Mouse (Mus musculus): Measurements from ENCODE around the gene Olfr642.

Olfr642 gene

DNA sequence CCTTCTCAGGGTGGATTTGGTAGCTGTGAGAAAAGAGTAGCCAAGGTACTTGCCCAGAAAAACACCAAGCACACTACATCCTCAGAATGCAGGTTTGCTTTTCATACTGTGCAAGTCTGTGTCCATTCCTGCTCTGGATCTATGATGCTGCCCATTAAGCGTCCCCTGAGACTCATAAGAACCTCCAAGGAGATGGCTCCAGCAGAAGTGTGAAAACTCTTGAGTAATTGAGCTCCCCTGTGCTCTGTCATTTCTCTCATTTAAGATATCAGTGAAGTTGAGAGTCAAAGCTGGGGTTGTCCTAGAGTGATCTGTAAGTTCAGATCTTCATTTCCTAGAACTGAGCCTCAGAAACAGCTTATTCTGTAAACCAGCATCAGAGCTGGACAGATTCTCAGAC, at the start of gene Olfr642:
Gene Olfr642, minus strand, starts transcription at position 101 of the 400 bp plus-strand sequence.
- DNase-seq = no peak

DNA sequence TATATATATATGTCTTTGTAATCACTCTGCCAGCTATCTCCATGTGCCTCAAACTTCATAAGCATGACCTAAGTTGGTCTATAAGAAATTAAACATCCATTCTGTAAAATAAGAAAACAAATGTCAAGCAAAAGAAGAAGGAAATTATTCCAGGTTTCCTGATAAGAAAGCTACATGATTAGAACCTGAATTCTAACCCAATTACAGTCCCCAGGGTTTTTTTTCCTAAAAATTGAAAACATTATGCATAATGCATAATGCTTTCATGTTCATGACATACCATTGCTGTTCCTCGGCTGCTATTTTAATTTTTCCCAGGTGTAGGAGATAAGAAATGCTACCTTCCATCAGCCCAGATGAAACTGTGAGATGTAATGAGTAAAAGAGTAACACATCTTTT, 32.9 kb upstream of the Olfr642 start, which contains the start of gene Olfr645:
Gene Olfr645, minus strand, starts transcription at position 101 of the 400 bp plus-strand sequence.
- no peak for DNase-seq

GRCm38 (mm10) chr7:104071769-104072168, 19.3 kb upstream of the Olfr642 start, which contains the start of gene Olfr644:
TSS of gene Olfr644 (minus strand) at chr7:104071869.
- DNase-seq = no peak

- DNase-seq = no peak
Measured at GRCm38 (mm10) chr7:104061345-104061744, 8.9 kb upstream of the Olfr642 start, which contains the start of gene 4930516K23Rik. TSS of gene 4930516K23Rik (minus strand) at chr7:104061445.

DNA sequence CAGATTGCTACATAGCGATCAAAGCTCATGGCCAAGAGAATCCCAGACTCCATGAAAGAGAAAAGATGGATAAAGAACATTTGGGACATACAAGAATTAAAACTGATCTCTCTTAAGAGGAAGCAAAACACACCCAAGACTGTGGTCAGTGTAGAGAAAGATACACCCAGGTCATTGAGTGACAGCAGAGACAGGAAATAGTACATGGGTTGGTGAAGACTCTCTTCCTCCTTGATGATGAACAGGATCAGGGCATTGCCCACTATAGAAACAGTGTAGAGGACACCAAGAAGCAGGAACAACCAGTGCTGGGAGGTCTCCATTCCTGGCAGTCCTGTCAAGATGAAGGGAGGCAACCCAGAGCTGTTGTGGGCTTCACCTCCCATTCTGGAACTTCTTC, 6.7 kb upstream of the Olfr642 start:
- no peak for DNase-seq

GRCm38 (mm10) chr7:104050745-104051144, 1.7 kb downstream of the Olfr642 start:
- no peak for DNase-seq

GRCm38 (mm10) chr7:104035145-104035544, 17.3 kb downstream of the Olfr642 start, which contains the start of gene Olfr641:
TSS of gene Olfr641 (plus strand) at chr7:104035445.
- no peak for DNase-seq

DNA sequence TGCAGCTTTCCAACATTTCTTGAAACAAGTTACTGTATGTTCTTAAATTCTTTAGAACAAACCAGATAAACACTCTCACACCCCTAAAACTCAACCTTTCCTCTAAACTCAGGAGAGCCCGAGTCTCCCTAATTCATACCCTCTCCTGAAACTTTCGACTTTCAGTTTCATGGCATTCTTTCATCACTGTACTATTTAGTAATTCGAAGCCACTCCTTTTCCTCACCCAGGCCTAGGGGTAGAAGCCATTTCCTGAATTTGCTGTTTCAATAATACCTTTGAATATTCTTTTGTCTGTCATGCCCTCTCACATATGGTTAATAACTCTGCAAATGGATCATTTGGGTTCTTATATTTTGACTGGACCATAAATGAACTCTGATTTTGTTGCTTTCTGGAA, 25.5 kb downstream of the Olfr642 start:
- DNase-seq = no peak

- DNase-seq = no peak
Measured at GRCm38 (mm10) chr7:104025473-104025872, 27.0 kb downstream of the Olfr642 start, which contains the start of gene Olfr640. TSS of gene Olfr640 (minus strand) at chr7:104025573.

DNA sequence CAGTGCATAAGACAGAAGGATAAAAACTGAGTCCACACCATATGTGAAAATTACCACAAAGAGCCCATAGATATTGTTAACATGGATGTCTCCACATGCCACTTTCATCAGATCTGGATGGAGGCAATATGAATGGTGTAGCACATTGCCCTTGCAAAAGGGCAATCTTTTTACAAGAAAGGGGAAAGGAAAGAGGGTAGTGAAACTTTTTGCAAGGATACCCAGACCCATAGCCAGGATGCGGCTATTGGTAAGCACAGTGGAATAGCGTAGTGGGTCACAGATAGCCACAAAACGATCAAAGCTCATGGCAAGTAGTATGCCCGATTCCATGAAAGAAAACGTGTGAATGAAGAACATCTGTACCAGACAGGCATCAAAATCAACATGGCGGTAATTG, 30.8 kb downstream of the Olfr642 start:
- DNase-seq = no peak

- no peak for DNase-seq
Measured at GRCm38 (mm10) chr7:104018953-104019352, 33.5 kb downstream of the Olfr642 start.

DNA sequence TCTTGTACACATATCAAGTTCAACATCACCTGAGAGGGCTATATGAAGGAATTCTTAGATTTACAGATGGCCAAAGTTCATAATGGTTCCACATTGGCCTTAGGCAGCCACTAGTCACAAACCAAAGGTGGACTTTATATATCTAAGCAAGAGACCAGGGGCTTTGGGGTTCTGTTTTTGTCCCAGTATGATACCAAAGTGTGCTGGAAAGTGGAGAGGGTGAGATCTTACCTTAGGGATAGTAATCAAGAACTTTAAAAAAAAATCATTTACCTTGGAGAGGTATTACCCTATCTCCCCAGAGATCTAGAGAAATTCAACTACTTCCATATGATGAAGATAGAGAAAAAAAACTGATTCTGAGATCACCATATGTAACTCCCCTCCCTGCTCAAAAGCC, 35.3 kb downstream of the Olfr642 start, which contains the start of gene Olfr639:
Gene Olfr639, minus strand, starts transcription at position 101 of the 400 bp plus-strand sequence.
- no peak for DNase-seq

GRCm38 (mm10) chr7:103999124-103999523, 53.3 kb downstream of the Olfr642 start:
- DNase-seq = no peak

DNA sequence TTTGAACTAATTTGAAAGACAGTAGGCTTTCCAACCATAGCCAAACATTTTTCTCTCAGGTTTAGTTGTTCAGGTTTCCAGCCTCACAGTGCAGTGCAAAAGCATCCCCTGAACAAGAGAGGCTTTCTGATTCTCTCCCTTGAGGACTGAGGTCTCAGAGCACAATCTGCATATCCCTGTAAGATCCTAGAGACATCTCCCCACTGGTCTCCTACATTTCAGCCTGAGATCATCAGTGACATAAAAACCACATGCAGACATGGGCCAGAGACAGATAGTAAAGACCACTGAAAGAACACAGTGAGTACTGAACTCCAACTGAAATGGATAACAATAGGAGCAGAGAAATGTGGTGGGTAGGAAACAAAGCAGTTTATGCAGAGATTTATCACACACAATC, 54.0 kb downstream of the Olfr642 start, which contains the start of gene Olfr638:
Gene Olfr638, plus strand, starts transcription at position 301 of the 400 bp plus-strand sequence.
- no peak for DNase-seq
